Mouse (Mus musculus) intestine, embryonic 16.5 days (tissue): ENCODE data around the gene Eci2. TPM values are rescaled to one million over a fixed set of nuclear protein-coding genes. Genes with fewer than 3 reads are reported as not detected.
"Not testable (repeated sequence)": the region's sequence is repeated elsewhere in the genome, so short reads cannot be mapped to it uniquely, and the experiment has no call there.

Experiments
- ATAC-seq: fragments of 200-750 bp; cut with Nextera tagmentation; 2 replicates; pipeline ENCODE4 v1.8.0; 2017; ENCODE audit warnings: moderate TSS enrichment, moderate library complexity
- H3K27ac ChIP-seq: fragments of 300-500 bp; sonication (generic); 2 replicates; pipeline ENCODE4 v1.5.1; 2014; ENCODE audit warnings: mild to moderate bottlenecking, low read length
- H3K27me3 ChIP-seq: fragments of 300-500 bp; sonication (generic); replicated peaks from 2 replicates; pipeline ENCODE4 v1.6.1; 2014; ENCODE audit warnings: low read length, control low read depth, mixed read lengths; ENCODE audit not compliant: control insufficient read depth, insufficient read depth
- H3K36me3 ChIP-seq: fragments of 300-500 bp; sonication (generic); 2 replicates; pipeline ENCODE4 v1.6.1; 2014; ENCODE audit warnings: low read length, control low read depth; ENCODE audit not compliant: control insufficient read depth, insufficient read depth
- H3K4me1 ChIP-seq: fragments of 300-500 bp; sonication (generic); 2 replicates; pipeline ENCODE4 v1.6.1; 2014; ENCODE audit warnings: low read length, control low read depth, mixed read lengths; ENCODE audit not compliant: control insufficient read depth, insufficient read depth
- H3K4me2 ChIP-seq: fragments of 300-500 bp; sonication (generic); 2 replicates; pipeline ENCODE4 v1.6.1; 2014; ENCODE audit warnings: low read depth, low read length, control low read depth
- H3K4me3 ChIP-seq: fragments of 300-500 bp; sonication (generic); 2 replicates; pipeline ENCODE4 v1.5.1; 2014; ENCODE audit warnings: mild to moderate bottlenecking, low read length
- H3K9ac ChIP-seq: fragments of 300-500 bp; sonication (generic); 2 replicates; pipeline ENCODE4 v1.6.1; 2014; ENCODE audit warnings: low read depth, low read length
- H3K9me3 ChIP-seq: fragments of 300-500 bp; sonication (generic); 2 replicates; pipeline ENCODE4 v1.6.1; 2016; ENCODE audit warnings: low read length, control low read depth; ENCODE audit not compliant: control insufficient read depth
- WGBS: fragments of 180-500 bp; shearing (Covaris S2); extraction: QIAGEN DNeasy Blood & Tissue Kit; methylation state at CpG from one replicate; pipeline ENCODE4 v1.1.7; 2014; 5-methylcytosine and 5-hydroxymethylcytosine counted together
- polyA plus RNA-seq: library from polyadenylated mRNA; unstranded; fragments of >200 nt; fragmentation: Nextera tagmentation; extraction: Ambion mirVana; gene quantifications from 2 replicates; pipeline ENCODE4 v1.2.1, GENCODE M21; 2015

The Eci2 gene
- polyA plus RNA-seq, 1 experiment from 2014 or later, result 174 TPM

DNA sequence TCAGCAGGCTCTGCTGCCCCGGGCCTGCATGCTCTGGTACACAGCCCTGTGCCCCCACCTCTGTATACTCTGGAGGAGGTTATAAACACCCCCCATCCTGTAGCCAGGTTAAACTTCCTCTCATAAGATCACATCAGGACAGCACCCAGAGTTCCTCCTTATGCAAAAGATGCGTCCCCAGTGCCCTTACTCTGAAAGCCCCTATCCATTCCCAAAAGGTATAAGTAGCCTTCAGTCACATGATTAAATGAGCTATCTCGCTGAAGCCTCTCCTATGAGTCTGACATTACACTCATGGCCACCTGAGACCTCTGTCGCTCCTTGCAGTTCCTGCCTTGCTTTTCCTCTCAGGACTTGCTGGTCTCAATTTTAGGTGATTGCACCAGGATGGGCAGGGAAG is 6.7 kb upstream of the Eci2 start:
- Histone ChIP-seq H3K36me3 (no peaks in the 10 kb centered on the region), H3K4me3 (no peak overlapping the region), H3K27me3 (no peaks in the 10 kb centered on the region), H3K27ac (no peak overlapping the region), H3K9ac (no peak overlapping the region), H3K9me3 (no peaks in the 10 kb centered on the region), H3K4me2 (no peak overlapping the region), H3K4me1 (no peaks in the 10 kb centered on the region)
- 85% methylated on average over 4 of the region's 4 CpGs for WGBS
- ATAC-seq, result no peak

GRCm38 (mm10) chr13:35031684-35032082 is 4.8 kb upstream of the Eci2 start:
- no peaks in the 10 kb centered on the region for H3K4me1 ChIP-seq
- no peaks in the 10 kb centered on the region for H3K27me3 ChIP-seq
- WGBS, result 78% methylated on average over 4 of the region's 4 CpGs
- no peak for ATAC-seq
- H3K9ac ChIP-seq, result no peak overlapping the region
- H3K4me3 ChIP-seq, result no peak overlapping the region
- H3K9me3 ChIP-seq, result no peaks in the 10 kb centered on the region
- H3K36me3 ChIP-seq, result no peaks in the 10 kb centered on the region
- no peak overlapping the region for H3K27ac ChIP-seq
- no peak overlapping the region for H3K4me2 ChIP-seq

- ATAC-seq, result no peak
- no peaks in the 10 kb centered on the region for H3K36me3 ChIP-seq
- H3K9me3 ChIP-seq, result no peaks in the 10 kb centered on the region
- no peaks in the 10 kb centered on the region for H3K4me1 ChIP-seq
- H3K4me3 ChIP-seq, result no peak overlapping the region
- H3K27me3 ChIP-seq, result no peaks in the 10 kb centered on the region
- 82% methylated on average over 7 of the region's 7 CpGs for WGBS
- no peak overlapping the region for H3K9ac ChIP-seq
- H3K4me2 ChIP-seq, result no peak overlapping the region
- H3K27ac ChIP-seq, result no peak overlapping the region
Measured at GRCm38 (mm10) chr13:35030979-35031683, 4.2 kb upstream of the Eci2 start.

- WGBS, result 91% methylated on average over 3 of the region's 3 CpGs
Measured at GRCm38 (mm10) chr13:35028365-35028764, 1.5 kb upstream of the Eci2 start.

DNA sequence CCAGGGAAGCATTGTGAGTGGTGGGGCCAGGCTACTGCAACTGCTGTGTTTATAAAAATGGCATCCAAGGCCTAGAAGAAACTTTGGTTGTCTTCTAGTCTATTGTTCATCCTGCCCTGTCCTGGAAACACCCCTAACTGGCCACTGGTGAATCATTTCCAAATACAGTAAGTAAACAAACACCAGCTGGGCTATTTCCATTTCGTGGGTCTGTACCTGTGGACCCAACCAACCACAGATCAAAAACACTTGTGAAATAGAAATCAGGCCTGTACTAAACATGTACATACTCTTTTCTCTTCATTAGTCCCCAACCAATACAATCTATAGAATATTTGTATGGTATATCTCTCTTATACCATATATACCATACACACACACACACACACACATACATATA is 3.5 kb downstream of the Eci2 start:
- ATAC-seq, H3K4me1 ChIP-seq, H3K36me3 ChIP-seq, H3K27ac ChIP-seq, H3K4me2 ChIP-seq, H3K9ac ChIP-seq, H3K4me3 ChIP-seq, H3K9me3 ChIP-seq, H3K27me3 ChIP-seq: not testable (repeated sequence)
- 58% methylated on average over 1 of the region's 1 CpGs for WGBS

More at GRCm38 (mm10) chr13:35028365-35028764, 1.5 kb upstream of the Eci2 start:
- Histone ChIP-seq H3K9me3 (no peaks in the 10 kb centered on the region), H3K36me3 (no peaks in the 10 kb centered on the region), H3K4me1 (no peaks in the 10 kb centered on the region), H3K4me2 (no peak overlapping the region), H3K27ac (no peak overlapping the region), H3K27me3 (no peaks in the 10 kb centered on the region), H3K9ac (no peak overlapping the region), H3K4me3 (no peak overlapping the region)
- ATAC-seq, result no peak

DNA sequence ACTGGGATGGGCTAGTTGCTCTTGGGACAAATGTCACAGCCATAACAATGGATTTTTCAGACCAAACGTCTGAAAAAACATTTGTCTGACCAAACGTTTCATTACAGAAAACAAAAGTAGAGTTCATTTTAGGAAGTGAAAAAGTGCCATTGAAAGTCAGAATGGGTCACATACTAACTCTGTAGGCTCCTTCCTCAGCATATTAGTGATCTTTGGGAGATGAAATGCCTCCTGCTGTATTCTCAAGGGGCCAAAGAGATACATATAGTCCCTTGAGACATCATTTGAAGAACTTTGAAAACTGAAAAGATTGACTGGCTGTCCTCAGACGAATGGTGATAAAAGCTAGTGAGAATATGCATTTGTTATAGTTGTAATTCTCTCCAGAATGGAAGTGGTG is 6.5 kb downstream of the Eci2 start:
- WGBS, result 76% methylated on average over 3 of the region's 3 CpGs
- H3K4me1 ChIP-seq, result no peaks in the 10 kb centered on the region

DNA sequence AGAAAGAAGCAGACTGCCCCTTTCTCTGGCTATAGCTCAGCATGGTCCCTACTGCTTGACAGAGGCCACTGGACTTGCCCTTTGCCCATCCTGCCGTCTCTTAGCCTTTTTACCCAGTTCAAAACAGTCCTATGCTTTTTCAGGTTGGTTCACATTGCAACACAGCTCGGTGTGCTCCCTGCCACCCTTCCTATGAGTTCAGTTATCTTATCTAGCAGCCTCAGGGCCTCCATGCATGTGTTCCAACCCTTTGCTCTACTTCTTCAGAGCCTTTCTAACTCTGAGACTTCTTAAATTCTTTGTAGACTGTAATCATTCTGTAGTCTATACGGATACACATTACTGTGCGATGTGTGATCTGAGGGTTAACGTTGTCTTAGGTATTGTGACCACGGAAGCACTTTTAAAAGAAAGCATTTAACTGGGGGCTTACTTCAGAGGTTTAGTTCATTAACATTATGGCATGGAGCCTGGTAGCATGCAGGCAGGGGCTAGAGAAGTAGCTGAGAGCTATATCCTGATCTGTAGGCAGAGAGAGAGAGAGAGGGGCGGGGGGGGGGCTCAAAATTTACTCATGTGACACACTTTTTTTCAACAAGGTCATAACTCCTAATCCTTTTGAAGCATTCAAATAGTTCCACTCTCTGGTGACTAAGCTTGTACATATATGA is 7.9 kb downstream of the Eci2 start:
- Histone ChIP-seq H3K27ac (peak overlapping the region; percentile 50; the same call in 1 of the 2 replicates), H3K4me2 (no peak overlapping the region), H3K36me3 (no peaks in the 10 kb centered on the region), H3K27me3 (no peaks in the 10 kb centered on the region), H3K9ac (no peak overlapping the region), H3K9me3 (no peaks in the 10 kb centered on the region), H3K4me3 (no peak overlapping the region), H3K4me1 (no peaks in the 10 kb centered on the region)
- peak; percentile 92 for ATAC-seq
- 79% methylated on average over 7 of the region's 7 CpGs for WGBS

More for the DNA sequence above, 6.5 kb downstream of the Eci2 start:
- Histone ChIP-seq H3K9me3 (no peaks in the 10 kb centered on the region), H3K27ac (no peak overlapping the region), H3K4me3 (no peak overlapping the region), H3K27me3 (no peaks in the 10 kb centered on the region), H3K4me2 (no peak overlapping the region), H3K36me3 (no peaks in the 10 kb centered on the region), H3K9ac (no peak overlapping the region)
- ATAC-seq, result no peak

DNA sequence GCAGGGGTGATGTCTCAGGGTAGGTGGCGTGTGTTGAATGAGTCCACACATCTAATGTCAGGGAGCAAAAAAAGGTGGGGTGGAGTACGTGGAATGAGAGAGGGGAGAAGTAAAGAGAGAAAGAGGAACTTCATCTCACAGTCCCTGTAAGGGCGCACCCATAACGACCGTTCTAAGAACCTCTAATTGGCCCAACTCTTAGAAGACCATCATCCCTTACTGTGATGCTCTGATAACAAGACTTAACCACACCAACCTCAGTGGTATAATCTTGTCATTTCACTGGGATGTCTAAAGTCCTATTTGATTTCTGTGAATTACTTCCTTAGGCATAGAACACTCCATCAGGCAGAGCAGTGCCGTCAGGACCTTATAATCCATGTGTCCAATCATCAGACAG is 9.5 kb downstream of the Eci2 start:
- ATAC-seq, result no peak
- no peak overlapping the region for H3K27ac ChIP-seq
- H3K4me2 ChIP-seq, result no peak overlapping the region
- no peaks in the 10 kb centered on the region for H3K36me3 ChIP-seq
- WGBS, result 82% methylated on average over 6 of the region's 6 CpGs
- no peak overlapping the region for H3K9ac ChIP-seq
- no peaks in the 10 kb centered on the region for H3K4me1 ChIP-seq
- H3K27me3 ChIP-seq, result no peaks in the 10 kb centered on the region
- no peak overlapping the region for H3K4me3 ChIP-seq
- no peaks in the 10 kb centered on the region for H3K9me3 ChIP-seq

DNA sequence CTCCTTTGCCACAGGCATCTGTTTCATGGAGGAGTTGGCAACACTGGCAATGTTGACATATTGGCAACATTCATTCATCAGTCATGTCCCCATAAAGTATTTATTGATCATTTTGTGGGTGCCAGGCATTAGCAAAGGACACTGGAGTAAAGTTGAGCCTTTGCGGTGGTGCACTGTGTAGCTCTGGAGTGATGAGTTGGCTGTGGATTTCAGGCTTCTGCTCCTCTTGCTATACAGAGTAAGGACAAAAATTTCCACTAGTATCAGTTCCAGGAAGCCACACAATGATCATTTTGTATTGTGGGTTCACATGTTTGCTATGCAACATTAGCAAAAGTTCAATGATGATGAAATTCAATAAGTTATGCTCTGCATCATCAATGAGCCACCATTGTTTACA is 10.8 kb downstream of the Eci2 start:
- Histone ChIP-seq H3K4me2 (no peak overlapping the region), H3K36me3 (no peaks in the 10 kb centered on the region), H3K4me3 (no peak overlapping the region), H3K27ac (no peak overlapping the region), H3K27me3 (no peaks in the 10 kb centered on the region), H3K9me3 (no peaks in the 10 kb centered on the region), H3K9ac (no peak overlapping the region), H3K4me1 (no peaks in the 10 kb centered on the region)
- ATAC-seq, result no peak
- WGBS, result 100% methylated on average over 1 of the region's 1 CpGs
